Mouse (Mus musculus): Measurements from ENCODE around the gene Olfr313.

Olfr313 gene

DNA sequence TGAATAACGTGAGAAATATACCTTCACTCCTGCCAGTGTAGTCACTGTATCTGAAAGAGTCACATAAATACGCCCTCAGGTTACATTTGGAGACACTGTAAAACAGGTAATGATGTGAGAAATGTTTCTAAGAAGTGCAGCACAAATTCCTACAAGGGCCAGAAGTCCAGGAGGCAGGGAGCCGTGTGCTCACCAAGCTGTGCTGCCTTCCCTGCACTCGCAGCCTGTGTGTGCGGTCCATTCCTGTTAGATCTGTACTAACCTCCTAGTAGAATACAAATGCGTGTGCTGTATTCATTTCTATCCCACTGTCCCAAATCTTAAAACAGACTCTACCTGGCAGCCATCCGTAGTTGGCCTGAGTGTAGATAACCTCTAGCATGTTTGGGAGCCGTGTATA, 45.9 kb downstream of the Olfr313 start:
- no peak for DNase-seq

DNA sequence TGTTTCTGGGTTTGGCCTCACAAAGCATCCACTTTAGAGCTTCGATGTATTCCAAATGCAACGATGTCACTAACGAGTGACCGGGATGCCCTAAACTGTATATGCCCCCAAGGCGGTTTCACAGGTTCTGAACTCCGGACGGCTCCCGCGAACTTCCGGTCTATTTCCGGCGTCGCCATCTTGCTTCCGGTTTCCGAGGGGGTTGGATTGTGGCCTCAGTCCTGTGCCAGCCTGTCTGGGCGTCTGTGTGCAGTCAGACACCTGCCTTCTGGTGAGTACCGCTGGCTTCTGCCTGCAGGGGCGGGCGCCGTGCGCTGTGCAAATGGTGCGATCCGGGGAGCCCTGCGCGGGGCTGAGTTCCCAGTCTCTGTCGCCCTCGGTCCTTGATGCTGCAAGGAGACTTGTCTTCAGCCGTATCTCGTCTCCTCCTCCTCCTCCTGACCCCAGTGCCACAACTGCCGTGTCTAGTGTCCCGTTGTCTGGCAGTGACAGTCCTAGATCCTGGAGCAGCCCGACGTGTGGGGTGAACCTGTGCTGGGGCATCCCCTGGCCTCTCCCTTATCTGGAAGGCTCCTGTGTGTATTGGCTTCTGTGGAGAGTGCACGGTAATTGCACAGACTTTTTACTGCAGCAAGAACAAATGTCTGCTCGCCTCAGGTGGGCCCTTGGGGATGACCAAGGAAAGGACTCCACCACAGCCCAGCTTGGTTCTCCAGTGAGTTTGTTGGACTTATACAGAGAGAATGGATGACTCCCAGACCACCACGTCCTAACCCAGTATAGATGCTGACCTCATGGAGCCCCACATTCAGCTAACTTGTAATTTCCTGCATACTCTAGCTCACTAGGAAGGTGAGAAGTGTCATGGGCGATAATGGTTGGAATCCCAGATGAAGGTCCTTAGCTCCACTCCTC, 52.5 kb downstream of the Olfr313 start, which contains the start of gene 2810021J22Rik:
TSS of gene 2810021J22Rik (plus strand) at position 178 of the 915 bp plus-strand sequence.
- DNase-seq: peak; percentile 66 to 72

DNA sequence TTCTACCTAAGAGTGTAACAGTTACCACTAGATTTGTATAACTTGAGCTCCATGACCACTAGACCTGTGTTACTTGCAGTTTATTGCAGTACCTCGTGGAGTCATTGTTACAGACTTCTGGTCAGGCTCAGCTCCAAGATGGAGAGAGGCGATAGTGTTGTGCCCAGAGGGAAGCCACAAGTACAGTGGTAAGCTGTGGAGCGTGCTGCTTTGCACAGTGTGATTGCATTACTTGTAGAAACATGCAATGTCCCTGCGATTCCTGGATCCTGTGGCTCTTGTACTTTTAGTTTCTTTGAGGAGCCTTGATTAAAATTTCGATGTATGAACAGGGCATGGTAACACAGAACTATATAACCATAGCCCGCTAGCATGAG, 53.1 kb downstream of the Olfr313 start:
- no peak for DNase-seq
